ENCODE assay signal across 8 mouse cellular contexts in the genomic region with DNA sequence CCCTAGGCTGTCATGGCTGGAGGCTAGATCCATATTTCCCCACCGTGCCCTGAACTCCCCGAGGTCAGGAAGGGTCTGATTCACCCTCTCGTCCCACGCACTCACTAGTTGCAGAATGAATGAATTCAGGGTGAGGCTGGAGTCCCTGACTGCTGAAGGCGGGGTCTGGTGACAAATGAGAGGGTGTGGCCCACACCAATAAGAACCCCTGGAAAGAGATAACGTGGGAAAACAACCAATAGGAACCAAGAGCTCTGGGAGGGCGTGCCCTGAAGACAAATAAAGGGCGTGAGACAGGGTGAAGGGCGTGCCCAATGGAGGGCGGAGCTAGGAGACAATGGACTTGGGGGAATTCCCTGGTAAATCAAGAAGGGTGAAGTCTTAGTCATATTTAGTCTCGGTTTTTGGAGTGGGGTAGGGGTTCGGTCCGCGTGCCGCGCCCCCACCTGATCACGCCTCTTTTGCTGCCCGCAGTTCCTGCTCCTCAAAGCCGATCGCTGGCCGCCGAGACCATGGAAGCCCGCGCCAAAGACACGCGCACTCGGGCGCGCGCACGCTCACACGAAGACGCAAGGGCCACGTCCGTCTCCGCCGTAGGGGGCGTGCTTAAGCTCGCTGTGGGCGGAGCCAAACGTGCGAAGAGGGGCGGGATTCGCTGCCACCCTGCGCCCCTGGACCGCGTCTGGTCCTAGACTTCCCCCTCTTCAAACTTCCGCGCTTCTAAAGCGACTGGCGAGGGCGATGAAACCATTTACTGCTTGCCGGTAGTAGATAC. TPM values are rescaled to one million over a fixed set of nuclear protein-coding genes. Genes with fewer than 3 reads are reported as not detected.
DNase-seq lines count a peak whose midpoint lies in the region; ATAC-seq lines count a peak whose summit lies in the region.

No protein-coding gene starts in this region.

- H3K9ac ChIP-seq in hindbrain, embryonic 12.5 days, result peak overlapping the region; percentile 60

- peak overlapping the region; percentile 48 for H3K4me3 ChIP-seq in hindbrain, embryonic 12.5 days

- peaks cover 31% of the 10 kb centered on the region for H3K27me3 ChIP-seq in hindbrain, embryonic 12.5 days

- H3K27ac ChIP-seq in hindbrain, embryonic 12.5 days, result peak overlapping the region; percentile 92

- peaks cover 13% of the 10 kb centered on the region for H3K36me3 ChIP-seq in hindbrain, embryonic 12.5 days

- ATAC-seq in hindbrain, embryonic 12.5 days (ENCODE audit: low FRiP score), result peak; percentile 94

- WGBS in hindbrain, embryonic 12.5 days, result under 1% methylated on average over 53 of the region's 53 CpGs

- H3K4me1 ChIP-seq in hindbrain, embryonic 12.5 days, result peaks cover 50% of the 10 kb centered on the region

- peak overlapping the region; percentile 81 for H3K4me2 ChIP-seq in hindbrain, embryonic 12.5 days (replicated peaks)

- no peaks in the 10 kb centered on the region for H3K9me3 ChIP-seq in hindbrain, embryonic 12.5 days (replicated peaks)

- peak; percentile 97 for DNase-seq in MN1 (ENCODE audit: low spot score)
- DNase-seq in cerebellum, adult 9-11 months, result peak; percentile 97
- peak; percentile 90 to 95 for DNase-seq in frontal cortex, adult 2 months (ENCODE audit: extremely low spot score in 1 of 2, low spot score in 1 of 2)
- DNase-seq in layer of hippocampus, postnatal 14 days (ENCODE audit: low spot score in 2 of 2), result peak; percentile 96 to 97
- peak; percentile 93 for DNase-seq in lung, postnatal 14 days
- DNase-seq in retina, adult 2 months (ENCODE audit: low read depth, low spot score), result peak; percentile 90
- peak; percentile 96 to 97 for DNase-seq in thymus, postnatal 36 days

RNA-seq across cellular contexts. Expression of gene 4931428F04Rik, which starts 0.5 kb away (rescaled TPM):
- 33.3 and 33.4 TPM in 2 replicates for polyA plus RNA-seq in frontal cortex, adult 2 months (2012; rRNA removed)
- 63.2 and 74.0 TPM in 2 replicates for polyA plus RNA-seq in hindbrain, embryonic 12.5 days (2016; fragmentation: Nextera tagmentation; extraction: Ambion mirVana)
- 10 to 100 TPM; 32.4 to 33.1 TPM for total RNA-seq in layer of hippocampus, postnatal 14 days (2021)

RNA-seq across cellular contexts. Expression of gene Exoc3l, which starts 6.8 kb away (rescaled TPM):
- 2.2 and 2.4 TPM in 2 replicates for polyA plus RNA-seq in frontal cortex, adult 2 months (2012; rRNA removed)
- polyA plus RNA-seq in hindbrain, embryonic 12.5 days (2016; fragmentation: Nextera tagmentation; extraction: Ambion mirVana), result 12.7 and 15.7 TPM in 2 replicates
- 1 to 10 TPM; 2.1 to 2.3 TPM for total RNA-seq in layer of hippocampus, postnatal 14 days (2021)

RNA-seq across cellular contexts. Expression of gene E2f4, which starts 8.3 kb away (rescaled TPM):
- polyA plus RNA-seq in frontal cortex, adult 2 months (2012; rRNA removed), result 59.9 and 67.7 TPM in 2 replicates
- polyA plus RNA-seq in hindbrain, embryonic 12.5 days (2016; fragmentation: Nextera tagmentation; extraction: Ambion mirVana), result 68.8 and 69.9 TPM in 2 replicates
- total RNA-seq in layer of hippocampus, postnatal 14 days (2021), result 10 to 100 TPM; 28.8 to 33.6 TPM

RNA-seq across cellular contexts. Expression of gene Nol3, which starts 13.2 kb away (rescaled TPM):
- polyA plus RNA-seq in frontal cortex, adult 2 months (2012; rRNA removed), result 13.4 and 14.2 TPM in 2 replicates
- 2.7 and 4.0 TPM in 2 replicates for polyA plus RNA-seq in hindbrain, embryonic 12.5 days (2016; fragmentation: Nextera tagmentation; extraction: Ambion mirVana)
- total RNA-seq in layer of hippocampus, postnatal 14 days (2021), result 1 to 10 TPM; 5.8 to 5.9 TPM

RNA-seq across cellular contexts. Expression of gene Elmo3, which starts 16.3 kb away (rescaled TPM):
- 2.4 and 2.6 TPM in 2 replicates for polyA plus RNA-seq in frontal cortex, adult 2 months (2012; rRNA removed)
- polyA plus RNA-seq in hindbrain, embryonic 12.5 days (2016; fragmentation: Nextera tagmentation; extraction: Ambion mirVana), result 2.7 and 3.2 TPM in 2 replicates
- total RNA-seq in layer of hippocampus, postnatal 14 days (2021), result 1 to 10 TPM; 1.2 to 1.4 TPM

Comparison
In these comparisons a context has a peak if more than half of its experiments do, and no peak if none do; other contexts are left out.
1. Peak in every context shown above with its lines: DNase-seq, ATAC-seq, H3K4me3 ChIP-seq and H3K27ac ChIP-seq.